In genomic region chr3:152105341-152105740, GRCm38 (mm10) we compare ENCODE assay signal across 8 mouse cellular contexts.
DNase-seq lines count a peak whose midpoint lies in the region; ATAC-seq lines count a peak whose summit lies in the region.

No protein-coding gene starts in this region.

- peak; percentile 14 for DNase-seq in ovary, adult 18-20 months (ENCODE audit: low spot score)
- no peak for DNase-seq in ovary, postnatal 10 days (ENCODE audit: low spot score)
- peak; percentile 63 for DNase-seq in embryo, embryonic 11.5 days (ENCODE audit: low read depth, low spot score)
- DNase-seq in gastrocnemius, postnatal 36 days, result peak; percentile 53 to 54
- peak; percentile 80 for DNase-seq in intestine, embryonic 14.5 days (ENCODE audit: low spot score)
- peak; percentile 78 to 79 for DNase-seq in left cerebral cortex, postnatal 36 days (ENCODE audit: low spot score in 2 of 2)
- peak; percentile 81 for DNase-seq in mesoderm, embryonic 11.5 days (ENCODE audit: low read depth, low spot score)
- DNase-seq in right cerebral cortex, postnatal 36 days (ENCODE audit: low spot score in 2 of 2), result peak; percentile 76 to 77

- H3K9me3 ChIP-seq in intestine, embryonic 14.5 days (ENCODE audit: control insufficient read depth, low read length), result no peaks in the 10 kb centered on the region

- ATAC-seq in intestine, embryonic 14.5 days (replicated peaks; ENCODE audit: low FRiP score, low TSS enrichment, low read depth), result 0 out of 2 replicates have a peak, but pooled peaks have one; percentile 44

- no peak overlapping the region for H3K9ac ChIP-seq in intestine, embryonic 14.5 days (ENCODE audit: low read length)

- H3K27me3 ChIP-seq in intestine, embryonic 14.5 days (replicated peaks; ENCODE audit: control insufficient read depth, insufficient read depth, low read length), result 0 out of 2 replicates have a peak, but pooled peaks cover 9% of the 10 kb centered on the region

- WGBS in intestine, embryonic 14.5 days, result 10% methylated on average over 14 of the region's 14 CpGs

- intact Hi-C loops in gastrocnemius, postnatal 36 days (cut with DNase I), result no loop called here
- intact Hi-C loops in left cerebral cortex, postnatal 36 days (cut with DNase I), result loop anchor here (5.0 kb wide), 1 partner anchor 87 kb away; no protein-coding TSS in a partner anchor

- peaks cover 11% of the 10 kb centered on the region for H3K4me1 ChIP-seq in intestine, embryonic 14.5 days (replicated peaks; ENCODE audit: control insufficient read depth, insufficient read depth, low read length)

- H3K4me3 ChIP-seq in intestine, embryonic 14.5 days (ENCODE audit: low read depth, low read length), result peak overlapping the region; percentile 11; the same call in 1 of the 2 replicates

- H3K36me3 ChIP-seq in intestine, embryonic 14.5 days (ENCODE audit: control insufficient read depth, insufficient read depth, low read length), result no peaks in the 10 kb centered on the region

- H3K27ac ChIP-seq in intestine, embryonic 14.5 days (ENCODE audit: low read depth), result no peak overlapping the region

- H3K4me2 ChIP-seq in intestine, embryonic 14.5 days (ENCODE audit: low read length), result peak overlapping the region; percentile 68; the same call in 1 of the 2 replicates
